Mouse (Mus musculus) G1E-ER4 (cell line): ENCODE measurements around the gene Scube3. TPM values are rescaled to one million over a fixed set of nuclear protein-coding genes. Genes with fewer than 3 reads are reported as not detected.

ENCODE experiments used
- GATA1 ChIP-seq: IDR thresholded peaks from one replicate; pipeline ENCODE4 v1.8.0; 2012; ENCODE audit warnings: low read length, inconsistent platforms
- polyA plus RNA-seq: library from polyadenylated mRNA; stranded (reverse); fragments of >175 nt; gene quantifications from 2 replicates; pipeline ENCODE4 v1.2.3, GENCODE M21; 2012

The Scube3 gene
- polyA plus RNA-seq, 1 experiment: not detected

DNA sequence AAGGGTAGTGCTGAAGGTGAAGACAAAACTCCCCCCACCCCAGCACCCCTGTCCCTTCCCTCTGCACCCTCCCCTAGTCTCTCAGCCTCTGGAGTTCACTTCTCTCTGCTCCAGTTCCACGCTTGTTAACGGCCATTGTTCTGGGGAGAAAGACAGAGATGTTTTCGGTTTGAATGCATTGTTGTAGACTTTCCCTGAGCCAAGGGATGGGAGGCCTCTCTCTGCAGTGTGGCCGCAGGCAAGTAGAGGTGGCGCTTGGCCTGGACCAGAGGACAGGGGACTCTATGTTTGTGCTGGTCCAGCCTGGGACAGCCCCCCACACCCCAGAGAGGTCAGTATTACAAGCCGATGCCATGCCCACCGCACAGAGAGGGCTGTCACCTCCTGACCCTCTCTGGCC, 18.3 kb upstream of the Scube3 start:
- TF ChIP-seq GATA1: no peak

DNA sequence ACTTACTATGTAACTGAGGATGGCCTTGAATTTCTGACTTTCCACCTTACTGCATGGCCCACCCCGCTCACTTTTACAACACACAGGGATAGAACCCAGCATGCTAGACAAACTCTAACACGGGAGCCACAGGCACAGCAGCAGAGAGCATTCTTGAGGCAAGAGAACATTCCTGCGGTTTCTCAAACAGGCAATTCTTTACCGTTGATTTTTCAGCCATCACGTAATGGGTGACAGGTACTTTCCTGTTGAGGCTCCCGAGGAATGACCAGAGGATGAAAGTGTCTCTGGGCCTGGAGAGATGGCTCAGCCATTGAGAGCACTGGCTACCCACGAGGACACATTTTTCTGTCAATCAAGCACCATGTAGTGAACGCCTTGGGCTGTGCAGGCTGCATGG, 17.6 kb upstream of the Scube3 start:
- TF ChIP-seq GATA1: no peak

DNA sequence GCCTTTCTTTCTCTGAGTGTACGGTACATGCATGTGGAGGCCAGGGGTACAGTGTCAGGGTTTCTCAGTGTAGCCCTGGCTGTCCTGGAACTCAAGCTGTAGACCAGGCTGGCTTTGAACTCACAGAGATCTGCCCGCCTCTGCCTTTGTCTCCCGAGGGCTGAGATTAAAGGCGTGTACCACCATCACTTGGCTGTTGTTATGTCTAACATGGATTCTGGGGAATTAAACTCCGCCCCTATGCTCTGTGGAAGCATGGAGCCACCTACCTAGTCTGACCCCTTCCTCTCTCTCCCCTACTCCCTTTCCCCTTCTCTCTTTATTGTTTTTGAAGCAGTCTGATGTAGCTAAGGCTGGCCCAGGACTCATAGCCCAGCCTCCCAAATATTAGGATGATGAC, 12.1 kb upstream of the Scube3 start:
- no peak for TF ChIP-seq GATA1

DNA sequence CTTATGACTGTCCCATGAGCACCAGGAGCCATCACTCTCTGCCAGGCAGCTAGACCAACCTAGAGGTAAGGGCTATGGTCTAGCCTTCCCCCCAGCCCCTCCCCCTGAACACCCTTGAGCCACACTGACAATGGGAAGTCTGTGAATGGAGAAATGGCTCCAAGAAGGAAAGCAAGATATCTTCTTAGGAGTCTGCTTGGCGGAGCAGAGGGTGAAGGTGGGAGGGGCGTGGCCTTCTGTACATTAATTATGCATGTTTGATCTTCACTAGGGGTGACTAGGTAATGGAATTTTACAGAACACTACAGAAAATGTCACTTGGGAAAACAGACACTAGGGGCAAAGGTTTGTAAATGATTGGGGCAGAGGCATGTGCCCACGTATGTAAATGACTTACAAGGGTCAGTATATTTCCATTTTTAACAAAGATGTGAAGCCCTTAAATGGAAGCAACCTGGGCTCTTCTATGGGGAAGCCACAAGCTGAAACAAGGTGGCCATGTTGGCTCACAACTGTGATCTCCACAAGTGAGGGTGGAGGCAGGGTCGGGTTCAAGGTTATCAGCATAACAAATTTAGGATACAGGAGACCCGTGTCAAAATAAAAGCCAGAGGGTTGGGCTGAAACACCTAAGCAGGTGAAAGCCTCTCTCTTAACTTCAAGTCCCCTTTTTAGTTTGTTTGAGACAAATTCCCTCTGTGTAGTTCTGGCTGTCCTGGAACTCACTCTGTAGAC, 11.4 kb upstream of the Scube3 start:
- TF ChIP-seq GATA1: no peak

DNA sequence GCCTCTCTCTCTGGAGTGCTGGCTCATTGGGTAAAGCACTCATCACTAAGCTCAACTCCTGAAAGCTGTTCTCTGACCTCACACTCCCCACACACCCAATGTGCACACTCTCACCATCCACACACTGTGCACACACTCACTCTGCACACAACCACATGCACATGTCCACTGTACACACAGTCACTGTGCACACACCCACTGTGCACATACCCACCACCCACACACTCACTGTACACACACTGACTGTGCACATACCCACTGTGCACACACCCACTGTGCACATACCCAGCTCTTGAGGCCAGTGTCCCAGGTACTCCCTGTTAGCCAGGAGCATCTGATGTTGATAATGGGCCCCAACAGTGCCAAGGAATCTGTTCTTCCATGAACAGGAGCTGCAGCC, 10.8 kb upstream of the Scube3 start:
- TF ChIP-seq GATA1: no peak

DNA sequence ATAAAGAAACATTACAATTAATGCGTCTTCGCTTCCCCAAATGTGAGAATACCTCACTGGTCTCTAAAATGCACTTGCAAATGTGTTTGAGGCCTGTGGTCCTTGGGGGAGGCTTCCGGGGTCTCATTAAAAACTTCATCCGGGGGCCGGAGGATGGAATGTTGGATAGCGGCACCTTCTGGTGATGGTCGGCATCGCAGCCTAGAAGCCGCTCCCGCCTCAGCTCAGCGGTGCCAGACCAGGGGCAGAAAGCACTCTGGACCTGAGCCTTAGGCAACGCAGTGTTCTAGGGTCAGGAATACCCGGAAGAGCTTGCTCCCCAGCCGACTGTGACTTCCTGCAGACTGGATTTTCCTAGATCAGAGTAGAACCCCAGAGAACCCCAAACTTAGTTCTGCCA, 8.7 kb upstream of the Scube3 start:
- TF ChIP-seq GATA1: no peak

DNA sequence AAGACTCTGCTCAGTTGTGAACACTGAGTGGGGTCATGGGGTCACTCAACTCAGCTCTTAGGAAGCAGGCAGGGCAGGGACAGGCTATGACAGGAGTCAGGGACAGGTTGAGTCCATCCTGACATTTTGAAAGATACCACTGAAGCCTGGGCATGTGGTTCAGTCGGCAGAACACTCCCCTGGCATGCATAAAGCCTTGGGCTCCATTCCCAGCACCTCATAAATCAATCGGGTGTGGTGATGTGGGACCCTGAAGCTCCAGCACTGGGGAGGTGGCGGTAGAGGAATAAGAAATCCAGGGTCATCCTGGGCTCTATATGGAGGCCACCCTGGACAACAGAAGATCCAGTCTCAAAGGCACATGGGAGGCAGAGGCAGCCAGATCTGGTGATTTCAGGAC, 6.4 kb upstream of the Scube3 start:
- no peak for TF ChIP-seq GATA1

DNA sequence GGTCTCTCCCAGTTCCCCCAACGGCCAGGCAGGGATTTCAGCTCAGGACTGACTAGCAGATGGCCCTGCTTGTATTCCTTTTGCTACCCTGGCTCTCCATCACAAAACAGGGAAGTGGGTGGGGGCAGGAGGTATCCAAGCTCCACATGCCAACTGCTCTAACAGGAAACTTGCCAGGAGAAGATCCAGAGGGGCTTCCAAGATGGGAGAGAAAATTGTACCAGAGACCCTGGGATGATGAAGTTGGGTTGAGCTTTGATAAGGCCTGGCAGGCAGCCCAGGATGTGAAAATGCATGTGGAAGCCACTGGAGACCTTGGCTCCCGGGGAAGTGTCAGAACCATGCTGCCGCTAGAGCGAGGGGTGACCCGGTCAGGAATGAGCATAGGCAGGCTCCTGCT, 5.7 kb upstream of the Scube3 start:
- no peak for TF ChIP-seq GATA1

DNA sequence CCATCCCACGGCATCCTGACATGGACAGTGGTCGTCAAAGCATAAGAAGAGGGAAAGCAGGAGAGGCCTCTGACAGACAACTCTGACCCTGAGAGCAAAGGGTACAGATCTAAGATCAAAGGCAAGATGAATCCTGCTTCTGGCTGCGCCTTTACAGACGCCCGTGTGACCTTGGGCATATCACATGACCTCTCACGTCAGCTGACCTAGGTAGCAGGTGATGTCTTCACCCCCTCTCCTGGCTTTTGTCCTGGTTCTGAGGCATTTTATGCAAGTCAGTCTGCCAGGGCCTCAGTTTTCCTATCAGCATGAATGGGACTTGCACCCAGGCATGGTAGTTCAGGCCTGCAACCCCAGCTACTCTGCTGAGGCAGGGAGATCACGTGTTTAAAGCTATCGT, 3.9 kb upstream of the Scube3 start:
- TF ChIP-seq GATA1: no peak

DNA sequence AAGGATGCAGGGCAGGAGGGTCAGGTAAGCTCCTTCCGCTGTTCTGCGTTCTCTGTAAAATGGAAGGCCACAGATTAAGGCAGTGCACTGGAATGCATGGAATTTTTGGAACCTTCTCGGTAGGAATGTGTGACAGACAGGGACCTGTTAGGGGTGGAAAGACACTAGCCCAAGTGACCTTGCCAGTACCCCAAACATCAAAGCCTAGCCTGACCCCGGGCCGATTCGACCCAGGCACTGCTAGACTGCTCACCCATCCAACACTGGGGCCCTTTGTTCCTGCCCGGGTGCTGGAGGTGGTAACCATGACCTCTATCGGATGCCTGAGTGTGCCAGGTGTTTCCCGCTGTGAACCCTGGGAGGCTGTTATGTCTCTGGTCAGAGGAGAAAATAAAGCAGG, 3.3 kb upstream of the Scube3 start:
- TF ChIP-seq GATA1: no peak

DNA sequence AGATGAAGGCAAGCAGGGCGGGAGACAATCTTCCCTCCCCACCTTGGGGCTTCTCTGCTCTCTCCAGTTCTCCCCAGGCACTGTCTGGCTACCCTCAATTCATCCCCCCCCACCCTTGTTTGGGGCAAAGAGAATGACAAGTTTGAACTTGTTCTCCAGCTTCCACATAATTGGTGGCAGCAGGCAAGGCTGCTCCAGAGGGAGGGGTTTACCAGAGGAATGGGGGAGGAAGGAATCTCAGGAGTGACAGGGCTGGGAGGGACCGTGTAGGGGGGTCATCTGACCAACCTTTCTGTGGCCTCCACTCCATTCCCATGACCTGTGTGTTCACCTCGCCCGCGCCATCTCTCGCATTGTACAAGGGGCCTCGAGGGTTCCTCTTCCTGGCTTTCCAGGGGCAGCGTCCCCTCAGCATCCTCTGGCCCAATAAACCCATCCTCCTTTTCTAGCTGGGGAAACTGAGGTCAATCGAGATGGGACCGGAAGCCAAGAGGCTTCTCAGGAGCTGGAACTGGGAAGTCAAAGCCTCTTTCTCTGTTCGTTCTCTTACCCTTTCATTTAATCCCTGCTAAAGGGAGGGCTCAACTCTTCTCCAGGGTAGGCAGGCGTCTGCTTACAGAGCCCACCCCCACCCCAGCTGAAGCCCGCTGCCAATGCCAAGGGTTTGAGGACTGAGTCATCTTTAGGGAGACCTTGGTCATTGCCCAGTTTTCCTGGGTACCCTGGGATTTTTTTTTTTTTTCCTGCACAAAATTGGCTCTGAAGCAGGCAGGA, 1.3 kb upstream of the Scube3 start:
- TF ChIP-seq GATA1: no peak

DNA sequence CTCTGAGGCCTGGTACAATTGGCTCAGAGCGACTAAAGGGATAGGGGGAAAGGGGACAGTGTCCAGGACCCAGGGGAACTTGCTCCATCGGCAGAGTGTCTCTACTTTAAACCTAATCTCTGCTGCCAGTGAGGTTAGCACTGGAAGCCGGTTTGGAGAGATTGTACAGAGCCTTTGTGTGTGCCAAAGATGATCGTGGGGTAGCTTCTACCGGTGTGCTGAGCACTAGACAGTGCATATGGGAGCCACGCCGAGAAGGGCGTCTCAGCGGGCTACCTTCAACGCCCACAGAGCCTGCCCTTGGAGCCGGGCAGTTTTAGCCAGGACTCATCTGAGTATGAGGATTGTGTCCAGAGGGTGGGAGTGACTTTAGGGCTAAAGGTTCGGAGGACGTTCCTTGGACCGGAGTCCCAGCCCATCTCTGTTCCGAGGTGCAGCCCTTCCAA, 713 bp upstream of the Scube3 start:
- no peak for TF ChIP-seq GATA1

DNA sequence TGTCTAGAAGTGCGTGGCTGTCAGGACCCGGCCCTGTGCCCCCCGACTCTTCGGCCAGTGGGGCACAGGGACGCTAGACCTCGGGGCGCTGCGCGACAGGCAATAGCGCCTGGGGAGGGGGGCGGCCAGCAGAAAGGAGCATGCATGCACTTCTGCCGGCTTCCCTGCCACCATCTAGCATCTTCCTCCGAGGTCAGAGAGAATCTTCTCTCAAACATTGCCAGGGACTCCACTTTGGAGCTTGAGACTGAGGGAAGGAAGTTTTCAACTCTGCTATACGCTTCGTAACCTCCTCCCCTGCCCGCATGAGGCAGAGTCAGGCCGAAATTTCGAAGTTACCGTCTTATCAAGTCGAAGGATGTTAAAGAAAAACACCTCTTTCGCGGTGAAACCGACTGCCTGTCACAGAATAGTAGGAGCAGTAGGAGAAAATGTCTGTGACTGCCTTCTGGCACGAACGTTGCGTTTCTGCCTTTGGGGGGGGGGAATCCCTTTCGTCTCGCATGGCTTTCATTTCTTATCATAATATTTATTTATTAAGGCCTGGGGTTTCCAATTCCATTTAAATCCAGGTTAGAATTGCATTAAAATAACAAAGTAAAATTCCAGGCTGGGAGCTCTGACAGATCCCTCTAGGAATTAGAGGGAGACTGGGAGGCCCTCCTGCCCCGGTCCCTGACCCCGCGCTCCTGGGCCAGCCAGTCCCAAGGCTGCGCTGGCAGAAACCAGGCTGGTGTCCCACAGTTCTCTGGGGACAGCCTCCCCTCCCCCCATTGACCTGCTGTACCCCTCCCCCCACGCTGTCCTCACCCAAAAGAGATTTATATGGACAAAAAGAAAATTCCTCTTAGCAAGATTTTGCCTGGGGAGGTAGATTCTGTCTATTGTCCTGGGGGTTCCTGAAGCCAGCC, 1.0 kb downstream of the Scube3 start:
- TF ChIP-seq GATA1: no peak

DNA sequence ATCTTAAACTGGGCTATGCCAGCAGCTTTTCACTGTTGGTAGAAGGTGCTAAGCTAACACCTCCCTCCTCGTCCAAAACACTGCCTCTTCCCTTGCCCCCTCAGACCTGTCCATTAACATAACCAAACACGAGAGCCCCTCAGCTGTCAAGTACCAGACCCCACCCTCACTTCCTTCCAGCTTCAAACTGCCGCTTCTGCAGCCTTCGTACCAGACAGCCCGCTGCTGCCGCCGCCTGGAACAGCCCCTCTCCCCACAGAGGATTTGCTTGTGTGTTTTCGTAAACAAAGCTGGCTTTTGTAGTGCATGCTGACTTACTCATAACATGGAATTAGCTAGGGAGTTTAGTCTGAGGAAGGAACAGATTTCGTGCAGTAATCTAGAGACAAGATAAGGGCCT, 1.8 kb downstream of the Scube3 start:
- TF ChIP-seq GATA1: no peak

DNA sequence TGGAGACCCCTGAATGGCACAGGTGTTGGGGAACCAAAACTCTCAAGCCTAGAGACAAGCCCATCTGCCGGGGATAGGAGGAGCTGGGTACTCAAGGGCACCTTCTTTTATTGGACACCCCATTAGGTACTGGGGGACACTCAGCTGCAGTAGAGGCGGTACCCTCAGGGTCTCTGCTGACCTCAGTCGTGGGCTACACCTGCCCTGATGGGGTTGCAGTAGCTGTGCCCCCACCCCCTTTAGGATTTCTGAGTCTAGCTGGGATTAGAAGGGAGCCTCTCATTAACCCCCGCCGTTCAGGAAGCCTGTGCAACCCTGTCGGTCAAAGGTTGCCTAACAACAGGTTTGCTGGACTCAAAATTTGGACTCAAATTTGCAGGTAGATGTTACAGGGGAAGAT, 2.3 kb downstream of the Scube3 start:
- no peak for TF ChIP-seq GATA1

DNA sequence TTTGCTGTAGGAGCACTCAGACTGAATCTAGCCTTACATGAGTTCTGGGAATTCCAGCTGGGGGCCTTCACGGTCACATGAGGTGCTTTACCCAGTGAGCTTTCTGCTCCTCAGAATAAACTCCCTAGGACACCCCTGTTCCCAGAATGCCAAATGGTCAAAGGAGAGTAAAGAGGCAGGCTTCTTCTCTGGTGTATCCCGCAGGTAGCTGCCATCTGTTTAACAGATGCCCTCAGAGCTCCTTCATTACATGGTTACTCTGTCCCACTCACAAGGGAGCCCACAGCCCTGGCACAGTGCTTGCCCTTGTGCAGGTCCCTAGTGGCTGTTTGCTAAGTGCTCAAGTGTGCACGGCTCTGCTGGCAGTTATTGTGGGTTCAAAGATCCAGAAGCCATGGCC, 6.3 kb downstream of the Scube3 start:
- no peak for TF ChIP-seq GATA1

DNA sequence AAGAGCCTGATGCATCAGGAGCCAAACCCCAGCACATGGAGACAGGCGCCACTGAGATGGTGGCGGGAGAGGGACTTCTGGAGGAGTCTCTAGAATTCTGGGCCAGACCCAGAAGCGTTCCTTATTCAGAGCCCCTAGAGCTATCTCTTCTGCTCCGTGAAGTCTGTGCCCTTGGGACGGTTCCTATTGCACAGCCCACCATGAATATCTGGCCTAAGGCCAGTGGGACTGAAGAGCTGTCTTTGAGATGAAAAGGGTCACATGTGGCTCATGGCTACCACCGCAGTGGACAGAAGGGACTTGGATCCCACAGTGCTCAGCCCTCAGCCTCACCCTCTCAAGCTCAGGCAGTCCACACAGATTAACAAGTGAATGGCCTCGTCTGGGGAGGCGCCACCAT, 7.8 kb downstream of the Scube3 start:
- TF ChIP-seq GATA1: no peak
